Mouse (Mus musculus): ENCODE results near the gene Ndst2.

Gene Ndst2

GRCm38 (mm10) chr14:20700362-20700761 is 34.0 kb downstream of the Ndst2 start:
- no peak for DNase-seq (ENCODE audit: low spot score)

GRCm38 (mm10) chr14:20698515-20698914 is 35.8 kb downstream of the Ndst2 start:
- no peak for DNase-seq (ENCODE audit: low spot score)

GRCm38 (mm10) chr14:20696986-20697385 is 37.4 kb downstream of the Ndst2 start:
- DNase-seq (ENCODE audit: low spot score), result no peak

- DNase-seq (ENCODE audit: low spot score), result no peak
Measured at GRCm38 (mm10) chr14:20695761-20696520, 38.4 kb downstream of the Ndst2 start.

GRCm38 (mm10) chr14:20694884-20695760 is 39.2 kb downstream of the Ndst2 start, which contains the start of gene Fut11:
Gene Fut11, plus strand, starts transcription at chr14:20694968.
- peak; percentile 67 for DNase-seq (ENCODE audit: low spot score)

- no peak for DNase-seq (ENCODE audit: low spot score)
Measured at GRCm38 (mm10) chr14:20694185-20694883, 40.0 kb downstream of the Ndst2 start.

GRCm38 (mm10) chr14:20693589-20694101 is 40.7 kb downstream of the Ndst2 start:
- no peak for DNase-seq (ENCODE audit: low spot score)

GRCm38 (mm10) chr14:20691772-20692171 is 42.6 kb downstream of the Ndst2 start:
- DNase-seq (ENCODE audit: low spot score), result no peak

- DNase-seq (ENCODE audit: low spot score), result no peak
Measured at GRCm38 (mm10) chr14:20689009-20689408, 45.4 kb downstream of the Ndst2 start.

- DNase-seq (ENCODE audit: low spot score), result no peak
Measured at GRCm38 (mm10) chr14:20686576-20686975, 47.8 kb downstream of the Ndst2 start.

- DNase-seq (ENCODE audit: low spot score), result no peak
Measured at GRCm38 (mm10) chr14:20682498-20682897, 51.9 kb downstream of the Ndst2 start.

- DNase-seq (ENCODE audit: low spot score), result no peak
Measured at GRCm38 (mm10) chr14:20681742-20682141, 52.6 kb downstream of the Ndst2 start.

GRCm38 (mm10) chr14:20677906-20678305 is 56.5 kb downstream of the Ndst2 start:
- DNase-seq (ENCODE audit: low spot score), result no peak

GRCm38 (mm10) chr14:20674064-20674833 is 60.1 kb downstream of the Ndst2 start, which contains the start of gene Sec24c:
Gene Sec24c, plus strand, starts transcription at chr14:20674308.
- DNase-seq (ENCODE audit: low spot score), result peak; percentile 96

GRCm38 (mm10) chr14:20673735-20674063 is 60.7 kb downstream of the Ndst2 start:
- no peak for DNase-seq (ENCODE audit: low spot score)
